In the genomic region with DNA sequence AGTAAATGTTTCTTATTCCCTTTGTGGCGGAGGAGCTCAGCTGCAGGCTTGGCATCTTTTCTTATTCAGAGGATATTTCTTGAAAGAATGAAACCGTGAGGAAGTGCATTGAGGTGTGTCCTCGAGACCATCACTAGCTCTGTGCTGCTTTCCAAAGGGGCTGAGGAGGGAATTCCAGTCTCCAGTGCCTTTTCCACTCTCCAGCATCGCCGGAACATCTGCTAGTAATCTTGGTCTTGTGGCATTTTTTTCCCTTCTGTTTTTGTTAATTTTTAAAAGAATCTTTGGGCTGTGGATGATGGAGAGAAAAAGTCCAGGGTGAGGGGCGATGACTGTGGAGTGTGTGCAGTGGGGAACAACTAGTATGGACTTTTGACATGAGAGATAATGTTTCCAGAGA, we compare ENCODE assay signal across 20 mouse cellular contexts.
DNase-seq lines count a peak whose midpoint lies in the region; ATAC-seq and TF ChIP-seq lines count a peak whose summit lies in the region.
"Had no signal": no experiment of that assay in that cellular context is flagged by ENCODE, and none has a peak within 500 bp of the region (broad histone marks: within the 10 kb centered on the region; RNA-seq: fewer than 3 reads in every experiment).

No protein-coding gene starts in this region.

- H3K9ac ChIP-seq in forebrain, embryonic 12.5 days = no peak overlapping the region
- H3K9ac ChIP-seq in forebrain, postnatal 0 days = no peak overlapping the region
- no peak overlapping the region for H3K9ac ChIP-seq in midbrain, embryonic 14.5 days (replicated peaks; ENCODE audit: low read length)
- H3K9ac ChIP-seq in midbrain, embryonic 11.5 days (ENCODE audit: low read length) = no peak overlapping the region
- H3K9ac ChIP-seq in forebrain, embryonic 16.5 days (replicated peaks; ENCODE audit: low read depth, low read length) = no peak overlapping the region
- H3K9ac ChIP-seq: liver, embryonic 12.5 days; lung, embryonic 14.5 days had no signal

- H3K27ac ChIP-seq in forebrain, embryonic 12.5 days = peak overlapping the region; percentile 77
- H3K27ac ChIP-seq in forebrain, postnatal 0 days (ENCODE audit: low read depth, low read length) = no peak overlapping the region
- no peak overlapping the region for H3K27ac ChIP-seq in midbrain, embryonic 14.5 days (replicated peaks; ENCODE audit: low read depth, low read length)
- no peak overlapping the region for H3K27ac ChIP-seq in midbrain, embryonic 11.5 days (ENCODE audit: low read depth, low read length)
- H3K27ac ChIP-seq in forebrain, embryonic 16.5 days (ENCODE audit: low read length) = no peak overlapping the region
- no peak overlapping the region for H3K27ac ChIP-seq in layer of hippocampus, adult 2 months
- H3K27ac ChIP-seq: heart, embryonic 10.5 days; liver, embryonic 12.5 days had no signal

- 0 out of 2 replicates have a peak, but pooled peaks cover 5% of the 10 kb centered on the region for H3K27me3 ChIP-seq in forebrain, embryonic 12.5 days
- no peaks in the 10 kb centered on the region for H3K27me3 ChIP-seq in forebrain, postnatal 0 days (ENCODE audit: insufficient read depth, low read length)
- no peaks in the 10 kb centered on the region for H3K27me3 ChIP-seq in midbrain, embryonic 14.5 days (ENCODE audit: control insufficient read depth, insufficient read depth, low read length)
- H3K27me3 ChIP-seq in midbrain, embryonic 11.5 days (ENCODE audit: control insufficient read depth, insufficient read depth, low read length) = no peaks in the 10 kb centered on the region
- no peaks in the 10 kb centered on the region for H3K27me3 ChIP-seq in forebrain, embryonic 16.5 days (replicated peaks; ENCODE audit: control insufficient read depth, insufficient read depth, low read length)
- H3K27me3 ChIP-seq: liver, embryonic 12.5 days had no signal

- no peak overlapping the region for H3K4me3 ChIP-seq in forebrain, embryonic 12.5 days (replicated peaks)
- no peak overlapping the region for H3K4me3 ChIP-seq in forebrain, postnatal 0 days (ENCODE audit: low read depth, low read length)
- no peak overlapping the region for H3K4me3 ChIP-seq in midbrain, embryonic 14.5 days (replicated peaks; ENCODE audit: low read depth, low read length)
- no peak overlapping the region for H3K4me3 ChIP-seq in midbrain, embryonic 11.5 days (ENCODE audit: low read depth, low read length)
- no peak overlapping the region for H3K4me3 ChIP-seq in forebrain, embryonic 16.5 days (replicated peaks; ENCODE audit: low read length)
- H3K4me3 ChIP-seq in layer of hippocampus, adult 2 months = no peak overlapping the region
- H3K4me3 ChIP-seq: heart, embryonic 10.5 days; liver, embryonic 12.5 days; midbrain, embryonic 10.5 days had no signal

- no peak for TF ChIP-seq CTCF in forebrain, postnatal 0 days (IDR thresholded peaks at IDR 0.05; ENCODE audit: low read depth)
- TF ChIP-seq CTCF in layer of hippocampus, adult 2 months (conservative IDR thresholded peaks at IDR 0.05) = no peak

- H3K4me1 ChIP-seq in forebrain, embryonic 12.5 days = peaks cover 18% of the 10 kb centered on the region
- H3K4me1 ChIP-seq in forebrain, postnatal 0 days (ENCODE audit: insufficient read depth) = no peaks in the 10 kb centered on the region
- peaks cover 11% of the 10 kb centered on the region for H3K4me1 ChIP-seq in midbrain, embryonic 14.5 days (ENCODE audit: control insufficient read depth, insufficient read depth, low read length)
- no peaks in the 10 kb centered on the region for H3K4me1 ChIP-seq in midbrain, embryonic 11.5 days (ENCODE audit: control insufficient read depth, insufficient read depth, low read length)
- peaks cover 13% of the 10 kb centered on the region for H3K4me1 ChIP-seq in forebrain, embryonic 16.5 days (replicated peaks; ENCODE audit: control insufficient read depth, insufficient read depth, low read length)
- H3K4me1 ChIP-seq: heart, embryonic 10.5 days; liver, embryonic 12.5 days had no signal

- no peaks in the 10 kb centered on the region for H3K36me3 ChIP-seq in forebrain, embryonic 12.5 days (replicated peaks)
- H3K36me3 ChIP-seq in forebrain, postnatal 0 days (ENCODE audit: insufficient read depth) = no peaks in the 10 kb centered on the region
- H3K36me3 ChIP-seq in midbrain, embryonic 14.5 days (ENCODE audit: control insufficient read depth, insufficient read depth, low read length) = no peaks in the 10 kb centered on the region
- H3K36me3 ChIP-seq in midbrain, embryonic 11.5 days (ENCODE audit: control insufficient read depth, insufficient read depth, low read length) = no peaks in the 10 kb centered on the region
- H3K36me3 ChIP-seq in forebrain, embryonic 16.5 days (ENCODE audit: control insufficient read depth, insufficient read depth) = no peaks in the 10 kb centered on the region
- H3K36me3 ChIP-seq: heart, embryonic 10.5 days; liver, embryonic 12.5 days; midbrain, embryonic 10.5 days had no signal

- peak overlapping the region; percentile 34; the same call in 1 of the 2 replicates for H3K4me2 ChIP-seq in forebrain, embryonic 12.5 days
- H3K4me2 ChIP-seq in forebrain, postnatal 0 days (ENCODE audit: low read depth) = no peak overlapping the region
- no peak overlapping the region for H3K4me2 ChIP-seq in midbrain, embryonic 14.5 days (ENCODE audit: low read length)
- no peak overlapping the region for H3K4me2 ChIP-seq in midbrain, embryonic 11.5 days
- peak overlapping the region; percentile 46; the same call in 1 of the 2 replicates for H3K4me2 ChIP-seq in forebrain, embryonic 16.5 days (ENCODE audit: low read length)
- H3K4me2 ChIP-seq: liver, embryonic 12.5 days; lung, embryonic 14.5 days had no signal

- WGBS in forebrain, embryonic 12.5 days = 79% methylated on average over 6 of the region's 6 CpGs
- WGBS in forebrain, postnatal 0 days = 63% methylated on average over 6 of the region's 6 CpGs
- 65% methylated on average over 6 of the region's 6 CpGs for WGBS in midbrain, embryonic 14.5 days
- 75% methylated on average over 6 of the region's 6 CpGs for WGBS in midbrain, embryonic 11.5 days
- WGBS in forebrain, embryonic 16.5 days = 63% methylated on average over 6 of the region's 6 CpGs

- ATAC-seq in forebrain, embryonic 12.5 days (ENCODE audit: low FRiP score) = no peak
- ATAC-seq in forebrain, postnatal 0 days = no peak
- no peak for ATAC-seq in midbrain, embryonic 14.5 days (ENCODE audit: low FRiP score, low TSS enrichment)
- no peak for ATAC-seq in midbrain, embryonic 11.5 days (ENCODE audit: low FRiP score)
- no peak for ATAC-seq in forebrain, embryonic 16.5 days
- ATAC-seq: liver, embryonic 12.5 days had no signal

- no peaks in the 10 kb centered on the region for H3K9me3 ChIP-seq in forebrain, embryonic 12.5 days
- no peaks in the 10 kb centered on the region for H3K9me3 ChIP-seq in forebrain, postnatal 0 days (ENCODE audit: low read length)
- no peaks in the 10 kb centered on the region for H3K9me3 ChIP-seq in midbrain, embryonic 14.5 days (ENCODE audit: control insufficient read depth, low read length)
- no peaks in the 10 kb centered on the region for H3K9me3 ChIP-seq in midbrain, embryonic 11.5 days (ENCODE audit: control insufficient read depth, low read length)
- H3K9me3 ChIP-seq in forebrain, embryonic 16.5 days (ENCODE audit: control insufficient read depth, low read length) = no peaks in the 10 kb centered on the region
- H3K9me3 ChIP-seq: heart, embryonic 10.5 days; liver, embryonic 12.5 days; midbrain, embryonic 10.5 days had no signal

- no peak for DNase-seq in forebrain, postnatal 0 days
- DNase-seq in midbrain, embryonic 14.5 days = peak; percentile 7
- DNase-seq in midbrain, embryonic 11.5 days (ENCODE audit: low spot score, missing footprints) = no peak
- no peak for DNase-seq in layer of hippocampus, adult 2 months (ENCODE audit: low spot score in 2 of 2)
- no peak for DNase-seq in cerebellum, adult 11-12 months
- DNase-seq in cerebellum, postnatal 10 days = no peak
- DNase-seq: adrenal gland, postnatal 14 days; cerebellum, adult 18-20 months; gastrocnemius, postnatal 36 days; heart, postnatal 14 days; kidney, adult 18-20 months; kidney, postnatal 14 days; lung, embryonic 14.5 days; lung, postnatal 4 days; thymus, postnatal 36 days had no signal

Comparison
In these comparisons a context has a peak if more than half of its experiments do, and no peak if none do; other contexts are left out.
1. H3K4me2 ChIP-seq: peak in forebrain, embryonic 12.5 days (single experiment) and forebrain, embryonic 16.5 days (single experiment); none in forebrain, postnatal 0 days (single experiment), midbrain, embryonic 14.5 days (single experiment) and midbrain, embryonic 11.5 days (single experiment).